Mouse (Mus musculus) gastrocnemius, postnatal 14 days (tissue): ENCODE results near the gene Snrpe. TPM values are rescaled to one million over a fixed set of nuclear protein-coding genes. Genes with fewer than 3 reads are reported as not detected.

ENCODE experiments used
- total RNA-seq, 2 experiments: library from RNA; stranded (reverse); gene quantifications; 2 replicates each; pipeline ENCODE4 v1.2.3; 2021

The Snrpe gene
- total RNA-seq, 2 experiments from 2014 or later: 67.9 to 72.9 TPM

Other genes with a start within 250 kb of the Snrpe start
- gene Etnk2, start 246.7 kb downstream of the Snrpe start, total RNA-seq: under 1 TPM; 0.13 to 0.23 TPM
- 10 to 100 TPM in 1 of 2 experiments, 1 to 10 TPM in 1; 9.7 to 10.9 TPM for gene Sox13, start 185.9 kb downstream of the Snrpe start, total RNA-seq
- gene Zbed6, start 50.6 kb upstream of the Snrpe start, total RNA-seq: 10 to 100 TPM; 11.0 to 11.5 TPM
- gene Gm38394, start 51.0 kb upstream of the Snrpe start, total RNA-seq: 10 to 100 TPM; 33.1 to 36.9 TPM
- gene Lax1, start 79.8 kb upstream of the Snrpe start, total RNA-seq: under 1 TPM; 0.09 to 0.27 TPM
- gene Atp2b4, start 190.8 kb upstream of the Snrpe start, total RNA-seq: 10 to 100 TPM; 22.1 to 24.4 TPM